ENCODE assay signal across 33 mouse cellular contexts in genomic region chr11:97462538-97462937, GRCm38 (mm10). TPM values are rescaled to one million over a fixed set of nuclear protein-coding genes. Genes with fewer than 3 reads are reported as not detected.
DNase-seq lines count a peak whose midpoint lies in the region; ATAC-seq and TF ChIP-seq lines count a peak whose summit lies in the region.
"Had no signal": no experiment of that assay in that cellular context is flagged by ENCODE, and none has a peak within 500 bp of the region (broad histone marks: within the 10 kb centered on the region; RNA-seq: fewer than 3 reads in every experiment).

No protein-coding gene starts in this region.

- no peak overlapping the region for H3K27ac ChIP-seq in forebrain, postnatal 0 days (ENCODE audit: low read depth, low read length)
- H3K27ac ChIP-seq in forebrain, embryonic 10.5 days: no peak overlapping the region
- H3K27ac ChIP-seq in liver, embryonic 14.5 days: no peak overlapping the region
- no peak overlapping the region for H3K27ac ChIP-seq in liver, embryonic 11.5 days (ENCODE audit: low read depth, low read length)
- H3K27ac ChIP-seq: embryonic facial prominence, embryonic 12.5 days; hindbrain, embryonic 10.5 days; intestine, embryonic 15.5 days; limb, embryonic 15.5 days; neural tube, embryonic 12.5 days had no signal

- no peak overlapping the region for H3K9ac ChIP-seq in forebrain, postnatal 0 days
- H3K9ac ChIP-seq in liver, embryonic 14.5 days (replicated peaks): no peak overlapping the region
- H3K9ac ChIP-seq in liver, embryonic 11.5 days (ENCODE audit: low read depth, low read length): no peak overlapping the region
- H3K9ac ChIP-seq: embryonic facial prominence, embryonic 12.5 days; intestine, embryonic 15.5 days; limb, embryonic 15.5 days; neural tube, embryonic 12.5 days had no signal

- TF ChIP-seq EP300 in liver, embryonic 14.5 days (IDR thresholded peaks at IDR 0.05; ENCODE audit: low read depth): no peak

- WGBS in forebrain, postnatal 0 days: 82% methylated on average over 6 of the region's 6 CpGs
- WGBS in forebrain, embryonic 10.5 days: 90% methylated on average over 6 of the region's 6 CpGs
- 86% methylated on average over 6 of the region's 6 CpGs for WGBS in liver, embryonic 14.5 days (ENCODE audit: insufficient replicate concordance)
- 91% methylated on average over 6 of the region's 6 CpGs for WGBS in liver, embryonic 11.5 days

- no peak for TF ChIP-seq POLR2A in myocyte (IDR thresholded peaks at IDR 0.05; ENCODE audit: insufficient read length, low read depth)

- H3K4me1 ChIP-seq in forebrain, postnatal 0 days (ENCODE audit: insufficient read depth): no peaks in the 10 kb centered on the region
- peaks cover 16% of the 10 kb centered on the region for H3K4me1 ChIP-seq in forebrain, embryonic 10.5 days
- no peaks in the 10 kb centered on the region for H3K4me1 ChIP-seq in liver, embryonic 14.5 days (replicated peaks; ENCODE audit: control insufficient read depth in 2 of 2, insufficient read depth in 2 of 2, low read length in 1 of 2)
- H3K4me1 ChIP-seq in liver, embryonic 11.5 days (replicated peaks; ENCODE audit: control insufficient read depth, insufficient read depth, low read length): no peaks in the 10 kb centered on the region
- H3K4me1 ChIP-seq: intestine, embryonic 15.5 days; neural tube, embryonic 12.5 days had no signal

- H3K79me2 ChIP-seq in myocyte (ENCODE audit: control insufficient read depth, insufficient read depth): no peaks in the 10 kb centered on the region

- DNase-seq in forebrain, postnatal 0 days: no peak
- DNase-seq in forebrain, embryonic 10.5 days (ENCODE audit: extremely low spot score, low spot score): no peak
- DNase-seq in liver, embryonic 14.5 days (ENCODE audit: low read depth in 3 of 3, low spot score in 3 of 3): no peak
- DNase-seq in liver, embryonic 11.5 days (ENCODE audit: low spot score): no peak
- DNase-seq in A20 (ENCODE audit: low read depth, low spot score): peak; percentile 17
- DNase-seq in thymus, postnatal 0 days (ENCODE audit: low spot score): no peak
- DNase-seq: adrenal gland, adult 8-10 months; cerebellum, adult 9-10 months; cerebellum, postnatal 36 days; gastrocnemius, postnatal 14 days; heart, postnatal 14 days; kidney, adult 9 months; kidney, postnatal 10 days; left cerebral cortex, postnatal 4 days; right cerebral cortex, adult 18-20 months; spleen, adult 18-20 months; thymus, adult 2 months; thymus, postnatal 4 days had no signal

- H3K27me3 ChIP-seq in forebrain, postnatal 0 days (ENCODE audit: insufficient read depth, low read length): no peaks in the 10 kb centered on the region
- H3K27me3 ChIP-seq in forebrain, embryonic 10.5 days (ENCODE audit: poor library complexity, severe bottlenecking): peaks cover 30% of the 10 kb centered on the region
- H3K27me3 ChIP-seq in liver, embryonic 14.5 days (ENCODE audit: control insufficient read depth, insufficient read depth, low read length): no peaks in the 10 kb centered on the region
- H3K27me3 ChIP-seq in liver, embryonic 11.5 days (replicated peaks; ENCODE audit: control insufficient read depth, insufficient read depth, low read length): no peaks in the 10 kb centered on the region
- H3K27me3 ChIP-seq in myocyte (ENCODE audit: control insufficient read depth, insufficient read depth, insufficient read length): no peaks in the 10 kb centered on the region
- H3K27me3 ChIP-seq: intestine, embryonic 15.5 days; limb, embryonic 15.5 days had no signal

- peak; percentile 18; the same call in 1 of the 2 replicates for TF ChIP-seq CTCF in forebrain, postnatal 0 days (IDR thresholded peaks at IDR 0.05; ENCODE audit: low read depth)
- TF ChIP-seq CTCF in liver, embryonic 14.5 days (IDR thresholded peaks at IDR 0.05; ENCODE audit: low read depth): peak; percentile 26; the same call in 1 of the 2 replicates

- no peaks in the 10 kb centered on the region for H3K9me3 ChIP-seq in forebrain, postnatal 0 days (ENCODE audit: low read length)
- H3K9me3 ChIP-seq in forebrain, embryonic 10.5 days: no peaks in the 10 kb centered on the region
- no peaks in the 10 kb centered on the region for H3K9me3 ChIP-seq in liver, embryonic 14.5 days (ENCODE audit: control insufficient read depth, low read length)
- H3K9me3 ChIP-seq in liver, embryonic 11.5 days (ENCODE audit: control insufficient read depth, low read length): no peaks in the 10 kb centered on the region
- H3K9me3 ChIP-seq: embryonic facial prominence, embryonic 12.5 days; hindbrain, embryonic 10.5 days; intestine, embryonic 15.5 days; limb, embryonic 15.5 days; neural tube, embryonic 12.5 days had no signal

- H3K4me2 ChIP-seq in forebrain, postnatal 0 days (ENCODE audit: low read depth): no peak overlapping the region
- H3K4me2 ChIP-seq in liver, embryonic 14.5 days (ENCODE audit: low read depth): no peak overlapping the region
- no peak overlapping the region for H3K4me2 ChIP-seq in liver, embryonic 11.5 days
- H3K4me2 ChIP-seq in myocyte (ENCODE audit: low read depth): no peak overlapping the region
- H3K4me2 ChIP-seq: embryonic facial prominence, embryonic 12.5 days; intestine, embryonic 15.5 days; limb, embryonic 15.5 days; midbrain, embryonic 11.5 days; neural tube, embryonic 12.5 days had no signal

- H3K36me3 ChIP-seq in forebrain, postnatal 0 days (ENCODE audit: insufficient read depth): peaks cover 86% of the 10 kb centered on the region
- H3K36me3 ChIP-seq in forebrain, embryonic 10.5 days (replicated peaks): peaks cover 85% of the 10 kb centered on the region
- H3K36me3 ChIP-seq in liver, embryonic 14.5 days (replicated peaks; ENCODE audit: control insufficient read depth, insufficient read depth, low read depth): peaks cover 97% of the 10 kb centered on the region
- peaks cover 75% of the 10 kb centered on the region for H3K36me3 ChIP-seq in liver, embryonic 11.5 days (ENCODE audit: control insufficient read depth, insufficient read depth, low read length)
- H3K36me3 ChIP-seq in myocyte (ENCODE audit: control insufficient read depth, insufficient read depth): peaks cover 52% of the 10 kb centered on the region

- ATAC-seq in forebrain, postnatal 0 days: no peak
- ATAC-seq in liver, embryonic 14.5 days (ENCODE audit: insufficient read depth): no peak
- no peak for ATAC-seq in liver, embryonic 11.5 days (replicated peaks; ENCODE audit: low FRiP score)
- ATAC-seq: CD4-positive, CD25-positive, alpha-beta regulatory T cell, adult 4 months; hindbrain, embryonic 16.5 days; intestine, embryonic 15.5 days; midbrain, embryonic 16.5 days had no signal

- H3ac ChIP-seq in myocyte (ENCODE audit: control insufficient read depth, insufficient read length): no peak overlapping the region

- H3K4me3 ChIP-seq in forebrain, postnatal 0 days (ENCODE audit: low read depth, low read length): no peak overlapping the region
- no peak overlapping the region for H3K4me3 ChIP-seq in forebrain, embryonic 10.5 days
- H3K4me3 ChIP-seq in liver, embryonic 14.5 days (ENCODE audit: insufficient read depth in 1 of 2, low read depth in 2 of 2, low read length in 2 of 2): no peak overlapping the region
- H3K4me3 ChIP-seq in liver, embryonic 11.5 days (ENCODE audit: low read depth, low read length): no peak overlapping the region
- H3K4me3 ChIP-seq in myocyte: no peak overlapping the region
- H3K4me3 ChIP-seq: embryonic facial prominence, embryonic 12.5 days; intestine, embryonic 15.5 days; limb, embryonic 15.5 days; neural tube, embryonic 12.5 days had no signal

TF ChIP-seq in myocyte, 11 proteins besides CTCF, POLR2A, EP300 and RAD21:
- TF ChIP-seq MAX (IDR thresholded peaks at IDR 0.05; ENCODE audit: low read depth) (no peak), TCF12 (IDR thresholded peaks at IDR 0.05; ENCODE audit: insufficient read depth, poor library complexity, severe bottlenecking) (no peak), POLR2AphosphoS2 (IDR thresholded peaks at IDR 0.05; ENCODE audit: insufficient read length, low read depth) (peak; percentile 8), USF1 (IDR thresholded peaks at IDR 0.05; ENCODE audit: low read depth) (no peak), CEBPB (IDR thresholded peaks at IDR 0.05; ENCODE audit: insufficient read depth, poor library complexity, severe bottlenecking) (no peak)

RNA-seq across cellular contexts. Expression of gene 4933428G20Rik, which starts 37.6 kb away (rescaled TPM):
- total RNA-seq in forebrain, postnatal 0 days (2014; rRNA removed): 0.38 TPM in 1 of 2 replicates, not detected in the other
- polyA plus RNA-seq in forebrain, postnatal 0 days (2015; fragmentation: Nextera tagmentation; extraction: Ambion mirVana): 0.25 TPM in 1 of 2 replicates, not detected in the other
- polyA plus RNA-seq in forebrain, embryonic 10.5 days (2016; fragmentation: Nextera tagmentation; extraction: Ambion mirVana): 0.30 and 0.41 TPM in 2 replicates
- polyA plus RNA-seq in liver, embryonic 14.5 days (2012; rRNA removed): 0.02 TPM in 1 of 2 replicates, not detected in the other
- polyA plus RNA-seq in liver, embryonic 14.5 days (2014; fragmentation: Nextera tagmentation; extraction: Ambion mirVana): not detected in 2 replicates
- 0.21 and 0.44 TPM in 2 replicates for polyA plus RNA-seq in liver, embryonic 11.5 days (2014; fragmentation: Nextera tagmentation; extraction: Ambion mirVana)
- 1.0 TPM for polyA plus RNA-seq in myocyte (2012; fragmentation: generic; extraction: Trizol)
- polyA plus RNA-seq in thymus, postnatal 0 days (2015; fragmentation: Nextera tagmentation; extraction: Ambion mirVana): 0.09 and 0.12 TPM in 2 replicates
- total RNA-seq: gastrocnemius, postnatal 14 days; granulocyte monocyte progenitor cell, adult 5-6 weeks; heart, postnatal 14 days; layer of hippocampus, postnatal 14 days; left cerebral cortex, adult 8-10 months; megakaryocyte, adult 5-6 weeks had no signal
- polyA plus RNA-seq: CD4-positive, CD25-positive, alpha-beta regulatory T cell, adult 4 months; heart, embryonic 14.5 days; midbrain, embryonic 11.5 days; thymus, adult 2 months had no signal

RNA-seq across cellular contexts. Expression of gene Arhgap23, which starts 47.2 kb away (rescaled TPM):
- total RNA-seq in forebrain, postnatal 0 days (2014; rRNA removed): 52.7 and 52.9 TPM in 2 replicates
- polyA plus RNA-seq in forebrain, postnatal 0 days (2015; fragmentation: Nextera tagmentation; extraction: Ambion mirVana): 7.0 and 10.2 TPM in 2 replicates
- polyA plus RNA-seq in forebrain, embryonic 10.5 days (2016; fragmentation: Nextera tagmentation; extraction: Ambion mirVana): 1.6 and 2.2 TPM in 2 replicates
- polyA plus RNA-seq in liver, embryonic 14.5 days (2012; rRNA removed): 17.5 and 21.2 TPM in 2 replicates
- 7.3 and 7.9 TPM in 2 replicates for polyA plus RNA-seq in liver, embryonic 14.5 days (2014; fragmentation: Nextera tagmentation; extraction: Ambion mirVana)
- 9.3 and 10.9 TPM in 2 replicates for polyA plus RNA-seq in liver, embryonic 11.5 days (2014; fragmentation: Nextera tagmentation; extraction: Ambion mirVana)
- 41.9 TPM for polyA plus RNA-seq in myocyte (2012; fragmentation: generic; extraction: Trizol)
- 1.6 and 2.9 TPM in 2 replicates for polyA plus RNA-seq in thymus, postnatal 0 days (2015; fragmentation: Nextera tagmentation; extraction: Ambion mirVana)
- polyA plus RNA-seq: CD4-positive, CD25-positive, alpha-beta regulatory T cell, adult 4 months had no signal
